Mouse (Mus musculus) C2C12 (cell line): ENCODE measurements at regions not wholly inside any gene's neighbourhood (a gene's known extent, or its start where the extent isn't known, plus 50 kb on each side); places are given as distances from the start of the nearest gene placed in this dataset.

ENCODE experiments used
- H3K27me3 ChIP-seq: one replicate; pipeline ENCODE4 v1.6.1; 2011; ENCODE audit not compliant: control insufficient read depth, insufficient read depth, insufficient read length
- H3K36me3 ChIP-seq: one replicate; pipeline ENCODE4 v1.6.1; 2011; ENCODE audit not compliant: control insufficient read depth, insufficient read depth
- H3K4me3 ChIP-seq: one replicate; pipeline ENCODE4 v1.5.1; 2011; ENCODE audit warnings: mild to moderate bottlenecking, control low read depth; ENCODE audit not compliant: poor library complexity, insufficient read depth, severe bottlenecking
- H3K79me2 ChIP-seq: one replicate; pipeline ENCODE4 v1.6.1; 2011; ENCODE audit not compliant: control insufficient read depth, insufficient read depth
- H3K79me3 ChIP-seq: one replicate; pipeline ENCODE4 v1.6.1; 2011; ENCODE audit warnings: low read depth, control low read depth
- H3ac ChIP-seq: one replicate; pipeline ENCODE3; 2011; ENCODE audit warnings: low read depth; ENCODE audit not compliant: control insufficient read depth, insufficient read length
- CEBPB ChIP-seq: IDR thresholded peaks from one replicate; pipeline ENCODE4 v1.6.1; 2011; ENCODE audit warnings: low read depth, mild to moderate bottlenecking, control low read depth, moderate library complexity
- CTCF ChIP-seq: IDR thresholded peaks from one replicate; pipeline ENCODE4 v1.5.1; 2011; ENCODE audit not compliant: control insufficient read depth, insufficient read depth, insufficient read length
- FOSL1 ChIP-seq: IDR thresholded peaks from one replicate; pipeline ENCODE4 v1.8.0; 2011; ENCODE audit warnings: mild to moderate bottlenecking, low read length; ENCODE audit not compliant: poor library complexity, insufficient read depth, severe bottlenecking
- MAX ChIP-seq: IDR thresholded peaks from one replicate; pipeline ENCODE4 v1.6.1; 2011; ENCODE audit warnings: mild to moderate bottlenecking, control low read depth
- MYOD1 ChIP-seq: IDR thresholded peaks from one replicate; pipeline ENCODE4 v1.6.1; 2011; ENCODE audit warnings: low read depth; ENCODE audit not compliant: control insufficient read depth, insufficient read length
- MYOG ChIP-seq: IDR thresholded peaks from one replicate; pipeline ENCODE4 v1.6.1; 2011; ENCODE audit not compliant: control insufficient read depth, insufficient read length; ENCODE audit errors: extremely low read depth
- USF1 ChIP-seq: IDR thresholded peaks from one replicate; pipeline ENCODE4 v1.6.1; 2011; ENCODE audit warnings: low read depth, mild to moderate bottlenecking, control low read depth, moderate library complexity

DNA sequence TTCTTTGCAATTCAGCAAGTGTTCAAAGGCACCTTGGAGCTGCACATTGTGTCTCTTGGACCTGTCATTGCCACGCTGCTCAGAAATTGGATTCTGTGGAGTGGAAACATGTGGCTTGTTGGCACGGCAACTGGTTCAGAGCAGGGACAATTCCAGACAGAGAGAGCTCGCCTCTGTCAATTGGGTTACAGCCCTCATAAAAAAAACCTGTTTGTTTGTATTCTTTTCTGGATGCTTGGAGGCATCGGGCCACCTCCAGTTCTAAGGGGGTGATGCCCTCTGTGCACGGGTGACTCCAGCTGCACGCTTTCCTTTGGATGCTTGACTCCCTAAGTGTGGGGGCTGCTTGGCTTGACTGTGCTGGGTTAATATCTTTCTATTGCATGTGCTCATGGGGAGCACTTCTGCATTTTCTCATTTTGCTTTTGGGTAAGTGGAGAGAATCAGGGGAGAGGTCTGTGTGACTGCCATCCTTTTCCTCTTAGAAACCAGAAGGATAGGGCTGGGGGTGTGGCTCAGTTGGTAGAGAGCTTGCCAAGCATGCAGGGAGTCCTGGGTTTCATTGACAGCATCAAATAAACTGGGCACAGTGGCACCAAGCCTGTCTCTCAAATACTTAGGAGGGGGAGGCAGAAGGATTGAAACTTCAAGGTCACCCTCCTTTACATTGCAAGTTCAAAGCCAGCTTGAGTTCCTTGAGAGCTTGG, 130.6 kb upstream of the Auts2 start:
- no peaks in the 10 kb centered on the region for H3K36me3 ChIP-seq
- TF ChIP-seq MYOG: no peak
- no peak for TF ChIP-seq CEBPB
- TF ChIP-seq USF1: no peak
- TF ChIP-seq MAX: no peak
- no peak for TF ChIP-seq MYOD1
- no peak for TF ChIP-seq FOSL1
- TF ChIP-seq CTCF: no peak

DNA sequence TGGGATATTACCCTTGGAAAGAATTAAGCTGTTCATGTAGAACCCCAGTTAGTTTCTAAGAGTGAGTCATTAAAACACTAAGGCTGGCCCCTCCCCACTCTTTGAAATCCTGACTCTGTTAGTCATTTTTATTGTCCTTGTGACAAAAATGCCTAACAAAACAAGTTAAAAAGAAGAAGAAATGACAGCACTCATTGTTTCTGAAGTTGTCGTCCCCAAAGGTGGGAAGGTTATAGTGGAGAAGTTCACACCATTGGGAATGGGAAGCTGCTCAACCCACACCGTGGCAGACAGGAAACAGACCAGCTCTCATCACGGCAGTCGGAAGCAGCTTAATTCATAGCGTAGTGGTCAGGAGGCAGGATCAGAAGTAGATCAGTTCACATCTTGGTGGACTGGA, 128.4 kb upstream of the Auts2 start:
- Histone ChIP-seq H3ac (no peak overlapping the region), H3K27me3 (no peaks in the 10 kb centered on the region), H3K79me2 (no peaks in the 10 kb centered on the region), H3K79me3 (no peaks in the 10 kb centered on the region), H3K4me3 (no peak overlapping the region), H3K36me3 (no peaks in the 10 kb centered on the region)
- TF ChIP-seq USF1 (no peak), MYOD1 (no peak), MYOG (no peak), CTCF (no peak), MAX (no peak), FOSL1 (no peak), CEBPB (no peak)

More for the DNA sequence above, 130.6 kb upstream of the Auts2 start:
- Histone ChIP-seq H3K27me3 (no peaks in the 10 kb centered on the region), H3K79me3 (no peaks in the 10 kb centered on the region), H3ac (no peak overlapping the region), H3K79me2 (no peaks in the 10 kb centered on the region), H3K4me3 (no peak overlapping the region)

- H3K79me3 ChIP-seq: no peaks in the 10 kb centered on the region
- no peaks in the 10 kb centered on the region for H3K27me3 ChIP-seq
- H3K4me3 ChIP-seq: no peak overlapping the region
- no peaks in the 10 kb centered on the region for H3K36me3 ChIP-seq
- H3K79me2 ChIP-seq: no peaks in the 10 kb centered on the region
- no peak for TF ChIP-seq USF1
- no peak overlapping the region for H3ac ChIP-seq
Observed at GRCm38 (mm10) chr5:132667316-132667715, 124.2 kb upstream of the Auts2 start.

DNA sequence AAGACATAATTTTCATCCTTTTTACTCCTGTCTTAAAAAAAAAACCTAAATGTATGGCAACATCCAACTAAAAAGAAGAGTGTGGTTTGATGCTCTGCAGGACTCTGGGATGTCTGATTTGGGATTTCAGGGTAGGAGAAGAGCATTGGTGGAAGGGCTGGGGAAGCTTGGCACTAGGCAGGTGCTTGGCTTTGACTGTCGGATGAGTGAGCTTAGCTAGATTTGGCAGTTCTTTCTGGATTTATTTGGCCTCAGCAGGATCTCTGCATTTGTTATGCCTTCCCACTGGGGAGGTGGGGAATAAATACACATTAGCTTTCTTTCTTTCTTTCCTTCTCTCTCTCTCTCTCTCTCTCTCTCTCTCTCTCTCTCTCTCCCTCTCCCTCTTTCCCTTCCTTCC, 118.1 kb upstream of the Auts2 start:
- Histone ChIP-seq H3ac (no peak overlapping the region), H3K79me2 (no peaks in the 10 kb centered on the region), H3K27me3 (no peaks in the 10 kb centered on the region), H3K36me3 (no peaks in the 10 kb centered on the region), H3K4me3 (no peak overlapping the region), H3K79me3 (no peaks in the 10 kb centered on the region)
- TF ChIP-seq USF1 (no peak), MYOG (no peak), MAX (no peak), CEBPB (no peak), MYOD1 (no peak), CTCF (no peak), FOSL1 (no peak)

DNA sequence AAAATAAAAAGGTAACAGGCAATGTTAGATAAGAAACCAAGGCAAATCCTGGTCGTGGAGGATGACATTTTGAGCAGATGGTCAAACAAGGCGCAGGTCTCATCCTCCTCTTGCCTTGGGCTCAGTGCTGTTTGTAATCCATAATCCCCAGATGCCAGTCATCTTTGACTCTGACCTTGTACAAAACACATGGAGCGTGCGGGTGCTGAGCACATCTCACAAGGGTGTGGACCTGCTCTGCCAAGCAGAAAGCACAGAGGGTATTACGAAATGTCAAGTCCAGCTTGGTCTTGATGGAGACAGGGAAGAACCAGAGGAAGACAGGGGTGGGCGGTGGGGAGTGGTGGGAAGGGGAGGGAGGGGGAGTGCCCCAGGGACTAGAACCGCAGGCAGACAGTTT, 116.9 kb upstream of the Auts2 start:
- no peak for TF ChIP-seq FOSL1
- no peak for TF ChIP-seq MYOD1
- no peak for TF ChIP-seq CTCF
- no peak for TF ChIP-seq MYOG
- no peak for TF ChIP-seq CEBPB
- no peak for TF ChIP-seq MAX
- TF ChIP-seq USF1: no peak
- Histone ChIP-seq H3K79me2 (no peaks in the 10 kb centered on the region), H3ac (no peak overlapping the region), H3K27me3 (no peaks in the 10 kb centered on the region), H3K79me3 (no peaks in the 10 kb centered on the region), H3K36me3 (no peaks in the 10 kb centered on the region), H3K4me3 (no peak overlapping the region)

DNA sequence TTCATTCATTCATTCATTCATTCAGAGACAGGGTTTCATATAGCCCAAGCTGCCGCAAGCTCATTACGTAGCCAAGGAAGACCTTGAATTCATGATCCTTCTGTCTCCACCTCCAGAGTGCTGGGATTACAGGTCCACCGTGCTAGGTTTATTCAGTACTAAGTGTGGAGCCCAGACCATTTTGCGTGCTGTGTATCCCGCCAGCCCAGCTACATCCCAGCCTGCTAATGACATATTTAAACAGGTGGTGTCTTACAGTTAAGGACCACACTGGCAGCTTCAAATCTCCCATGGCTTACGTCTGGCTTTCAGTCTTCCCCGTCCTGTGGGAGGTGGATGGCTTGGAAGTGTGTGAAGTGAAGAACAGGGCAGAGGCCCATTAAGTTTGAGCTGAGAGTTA, 111.2 kb upstream of the Auts2 start:
- no peaks in the 10 kb centered on the region for H3K79me2 ChIP-seq
- no peak overlapping the region for H3K4me3 ChIP-seq
- H3K36me3 ChIP-seq: no peaks in the 10 kb centered on the region
- H3K27me3 ChIP-seq: no peaks in the 10 kb centered on the region
- H3ac ChIP-seq: no peak overlapping the region
- no peaks in the 10 kb centered on the region for H3K79me3 ChIP-seq
- TF ChIP-seq USF1 (no peak), MYOG (no peak), CTCF (no peak), MYOD1 (no peak), CEBPB (no peak), FOSL1 (no peak), MAX (no peak)
